ENCODE assay signal across 22 mouse cellular contexts in genomic region chr12:112104890-112105289, GRCm38 (mm10).
"Had no signal": no experiment of that assay in that cellular context is flagged by ENCODE, and none has a peak within 500 bp of the region (broad histone marks: within the 10 kb centered on the region; RNA-seq: fewer than 3 reads in every experiment).

No protein-coding gene starts in this region.

- DNase-seq: heart, postnatal 10 days; heart, postnatal 14 days; heart, postnatal 36 days; heart, postnatal 4 days; kidney, adult 11 months; kidney, adult 18-20 months; kidney, adult 2 months; kidney, adult 8-10 months; kidney, adult 9 months; kidney, postnatal 10 days; kidney, postnatal 14 days; kidney, postnatal 25 days; kidney, postnatal 36 days; kidney, postnatal 4 days; layer of hippocampus, adult 9-11 months; layer of hippocampus, postnatal 36 days had no signal

- ATAC-seq: hindbrain, embryonic 16.5 days; hindbrain, postnatal 0 days; inflammation-experienced regulatory T-cells, adult 6 months; intestine, embryonic 15.5 days; intestine, embryonic 16.5 days; intestine, postnatal 0 days had no signal
